Mouse (Mus musculus) granulocyte monocyte progenitor cell, adult 5-6 weeks (primary cell): ENCODE data around the gene Bcl7c. TPM values are rescaled to one million over a fixed set of nuclear protein-coding genes. Genes with fewer than 3 reads are reported as not detected.
A peak's percentile ranks its signal among the peaks of the same experiment; 100 is the strongest.
"Not testable (repeated sequence)": the region's sequence is repeated elsewhere in the genome, so short reads cannot be mapped to it uniquely, and the experiment has no call there.

ENCODE experiments used
- ATAC-seq: replicated peaks from 2 replicates; pipeline ENCODE4 v1.8.0; 2016; ENCODE audit warnings: mild to moderate bottlenecking, moderate TSS enrichment, inconsistent platforms; ENCODE audit not compliant: poor library complexity, severe bottlenecking
- total RNA-seq, 2 experiments: library from RNA; stranded (forward) in 1 of 2; stranded (reverse) in 1 of 2; fragments of 200-712, 200-1000 nt in 1 of 2; fragments of >200 nt in 1 of 2; fragmentation: Nextera tagmentation in 1 of 2; gene quantifications; 2 replicates each; pipeline ENCODE4 v1.2.3; 2014 to 2017

The Bcl7c gene
- 50.9 and 81.5 TPM in 2 replicates for total RNA-seq (2014; fragmentation: Nextera tagmentation)
- total RNA-seq (2017), result 39.3 and 57.5 TPM in 2 replicates

DNA sequence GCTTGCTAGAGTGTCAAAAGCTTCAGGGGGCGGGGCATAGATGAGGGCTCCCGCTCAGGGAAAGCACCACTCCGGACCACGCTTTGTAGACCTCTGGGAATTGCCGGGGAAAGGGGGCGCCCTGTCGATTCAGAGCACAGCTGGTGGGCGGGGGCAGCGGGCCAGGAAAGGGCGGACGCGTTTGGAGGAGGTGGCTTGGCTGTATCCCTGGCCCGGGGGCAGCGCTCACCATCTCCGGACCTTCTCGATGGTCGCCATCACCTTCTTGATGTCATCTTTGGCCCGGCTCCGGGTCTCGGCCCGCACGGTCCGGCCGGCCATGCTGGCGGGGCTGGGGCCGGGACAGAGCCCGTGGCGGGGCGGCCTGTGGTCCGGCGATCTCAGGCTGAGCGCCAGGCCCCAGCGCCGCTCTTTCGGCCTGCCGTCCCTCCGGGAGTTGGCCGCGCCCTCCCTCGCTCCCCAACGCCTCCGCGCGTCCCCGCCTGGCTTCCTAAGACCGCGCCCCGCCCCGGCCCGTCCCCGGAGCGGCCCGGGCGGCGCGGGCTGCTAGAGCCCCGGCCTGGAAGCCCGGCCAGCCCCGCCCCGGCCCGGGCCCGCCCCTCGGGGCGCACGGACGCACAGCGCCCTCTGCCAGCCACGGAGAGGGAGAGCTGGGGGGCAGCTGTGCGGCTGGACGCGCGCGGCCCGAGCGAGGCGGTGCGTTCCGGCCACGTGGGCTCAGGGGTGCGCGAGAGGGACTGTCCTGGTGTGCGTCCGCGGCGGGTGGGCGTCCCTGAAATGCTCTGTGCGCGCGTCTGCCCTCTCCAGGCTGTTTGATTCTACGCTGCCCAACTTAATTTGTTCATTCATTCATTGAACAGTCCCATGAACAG lies at the start of gene Bcl7c:
Gene Bcl7c (minus strand): TSS at position 727 of the 872 bp plus-strand sequence.
- peak; percentile 77 for ATAC-seq

GRCm38 (mm10) chr7:127753741-127754140 lies 45.0 kb upstream of the Bcl7c start:
- no peak for ATAC-seq

GRCm38 (mm10) chr7:127753158-127753557 lies 44.4 kb upstream of the Bcl7c start:
- ATAC-seq, result no peak

DNA sequence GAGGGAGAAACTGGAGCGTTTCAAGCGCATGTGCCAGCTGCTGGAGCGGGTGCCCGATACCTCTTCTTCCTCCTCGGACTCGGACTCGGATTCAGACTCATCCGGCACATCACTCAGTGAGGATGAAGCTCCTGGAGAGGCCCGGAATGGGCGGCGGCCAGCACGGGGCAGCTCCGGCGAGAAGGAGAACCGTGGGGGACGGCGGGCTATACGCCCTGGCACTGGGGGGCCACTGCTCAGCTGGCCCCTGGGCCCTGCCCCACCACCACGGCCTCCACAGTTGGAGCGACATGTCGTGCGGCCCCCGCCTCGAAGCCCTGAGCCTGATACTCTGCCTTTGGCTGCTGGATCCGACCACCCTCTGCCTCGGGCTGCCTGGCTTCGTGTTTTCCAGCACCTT lies 43.3 kb upstream of the Bcl7c start:
- no peak for ATAC-seq

DNA sequence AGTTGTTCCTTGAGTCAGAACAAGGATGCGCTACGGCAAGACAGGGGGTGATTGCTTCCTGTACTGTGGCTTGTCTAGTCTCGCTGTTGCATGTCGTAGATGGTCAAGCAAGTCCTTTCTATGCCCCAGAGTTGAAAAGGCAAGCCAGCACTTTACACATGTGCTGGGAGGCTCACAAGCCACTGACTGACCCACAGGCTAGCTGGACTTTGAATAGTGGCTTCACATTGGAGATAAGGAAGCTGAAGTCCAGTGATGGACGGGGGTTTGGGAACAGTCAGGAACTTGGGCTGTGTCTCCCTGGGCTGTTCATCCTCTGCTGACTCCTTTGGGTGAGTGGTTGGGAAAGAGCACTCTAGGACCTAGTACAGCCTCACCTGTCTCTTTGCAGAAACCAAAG lies 42.9 kb upstream of the Bcl7c start:
- ATAC-seq, result no peak

GRCm38 (mm10) chr7:127750131-127751127 lies 41.7 kb upstream of the Bcl7c start:
- ATAC-seq, result no peak

- no peak for ATAC-seq
Measured at GRCm38 (mm10) chr7:127748235-127748560, 39.5 kb upstream of the Bcl7c start.

DNA sequence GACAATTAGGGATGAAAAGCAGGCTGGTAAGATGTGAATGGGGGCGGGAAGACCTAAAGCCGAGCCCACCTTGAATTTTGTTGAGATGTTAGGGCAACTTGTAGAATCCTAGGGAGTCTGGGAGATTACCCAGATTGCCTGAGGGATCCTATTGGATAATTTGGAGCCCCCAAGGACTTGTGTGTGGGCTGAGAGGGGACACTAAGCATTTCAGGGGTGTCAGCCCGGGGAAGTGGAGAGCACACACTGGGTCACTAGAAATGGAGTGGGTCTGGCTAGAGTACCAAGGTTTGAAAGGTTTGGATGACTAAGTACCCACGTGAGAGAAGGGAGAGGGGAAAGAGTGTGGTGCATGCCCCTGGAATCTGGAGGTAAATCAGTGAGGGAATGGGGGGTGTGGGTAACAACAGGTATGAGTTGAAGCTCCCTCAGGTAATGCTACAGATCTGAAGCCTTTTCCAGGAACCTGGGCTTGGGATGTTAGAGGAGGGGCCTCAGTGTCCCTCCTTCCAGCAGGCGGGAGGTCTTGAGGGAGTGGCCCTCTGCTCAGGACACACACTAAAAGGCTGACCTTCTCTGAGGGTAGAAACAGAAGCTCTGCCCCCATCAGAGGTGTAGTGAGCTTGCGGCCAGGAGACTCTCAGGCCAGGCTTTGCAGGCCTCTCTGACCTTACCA lies 39.0 kb upstream of the Bcl7c start:
- ATAC-seq, result no peak

- ATAC-seq, result no peak
Measured at GRCm38 (mm10) chr7:127746494-127747491, 38.1 kb upstream of the Bcl7c start.

DNA sequence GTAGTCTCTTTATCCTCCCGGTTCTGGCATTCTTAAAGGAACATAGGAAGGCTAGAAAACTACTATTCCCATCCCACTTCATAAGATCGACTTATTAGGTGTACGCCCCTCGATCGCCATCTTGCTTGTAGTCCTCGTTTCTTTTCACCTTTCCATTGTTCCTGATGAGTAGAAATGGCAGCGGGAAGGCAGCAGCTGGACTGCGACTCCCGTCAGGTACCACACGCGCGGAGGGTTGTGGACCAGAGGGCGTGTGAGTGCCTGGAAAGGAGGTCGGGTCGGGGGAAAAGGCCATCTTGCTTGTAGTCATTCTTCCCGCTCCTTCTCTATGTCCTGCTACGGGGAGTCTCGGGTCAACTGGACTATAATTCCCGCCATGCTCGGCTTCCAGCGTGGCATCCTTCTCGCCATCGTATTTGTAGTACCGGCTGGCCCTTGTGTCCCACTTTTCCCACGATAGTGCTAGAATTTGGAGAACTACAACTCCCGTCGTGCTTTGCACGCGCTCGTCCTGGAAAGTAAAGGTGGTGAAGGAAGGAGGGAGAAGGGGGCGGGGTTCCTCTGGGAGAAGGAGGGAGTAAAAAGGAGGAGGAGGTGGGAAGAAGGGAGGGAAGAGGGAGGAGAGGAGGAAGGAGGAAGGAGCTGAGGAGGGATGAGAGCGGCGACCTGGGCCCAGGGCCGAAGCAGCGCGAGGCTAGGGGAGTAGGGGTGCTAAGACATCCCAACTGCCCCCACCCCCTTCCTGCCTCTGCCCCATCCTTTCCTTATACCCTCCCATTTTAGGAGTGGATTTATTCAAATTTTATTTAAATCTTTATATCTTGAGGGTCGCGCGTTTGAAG lies 37.1 kb upstream of the Bcl7c start:
- ATAC-seq, result peak; percentile 68

DNA sequence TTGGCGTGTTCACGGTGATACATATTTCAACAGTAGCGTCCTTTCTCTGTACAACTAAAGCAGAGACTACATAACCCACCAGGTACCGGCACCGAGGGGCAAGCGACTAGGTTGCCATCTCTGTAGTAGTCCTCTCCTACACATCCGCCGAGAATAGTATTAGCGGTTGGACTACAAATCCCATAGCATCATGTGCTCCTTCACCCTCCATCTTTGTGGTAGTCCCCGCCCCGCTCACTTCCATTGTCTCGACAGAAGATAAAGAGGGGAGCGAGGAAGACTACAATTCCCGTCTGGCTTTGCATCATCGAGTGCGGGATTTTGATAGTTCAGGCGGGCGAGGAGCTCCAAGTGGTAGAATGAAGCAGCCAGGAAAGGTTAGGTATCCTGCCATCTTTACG lies 36.5 kb upstream of the Bcl7c start:
- peak; percentile 75 for ATAC-seq

DNA sequence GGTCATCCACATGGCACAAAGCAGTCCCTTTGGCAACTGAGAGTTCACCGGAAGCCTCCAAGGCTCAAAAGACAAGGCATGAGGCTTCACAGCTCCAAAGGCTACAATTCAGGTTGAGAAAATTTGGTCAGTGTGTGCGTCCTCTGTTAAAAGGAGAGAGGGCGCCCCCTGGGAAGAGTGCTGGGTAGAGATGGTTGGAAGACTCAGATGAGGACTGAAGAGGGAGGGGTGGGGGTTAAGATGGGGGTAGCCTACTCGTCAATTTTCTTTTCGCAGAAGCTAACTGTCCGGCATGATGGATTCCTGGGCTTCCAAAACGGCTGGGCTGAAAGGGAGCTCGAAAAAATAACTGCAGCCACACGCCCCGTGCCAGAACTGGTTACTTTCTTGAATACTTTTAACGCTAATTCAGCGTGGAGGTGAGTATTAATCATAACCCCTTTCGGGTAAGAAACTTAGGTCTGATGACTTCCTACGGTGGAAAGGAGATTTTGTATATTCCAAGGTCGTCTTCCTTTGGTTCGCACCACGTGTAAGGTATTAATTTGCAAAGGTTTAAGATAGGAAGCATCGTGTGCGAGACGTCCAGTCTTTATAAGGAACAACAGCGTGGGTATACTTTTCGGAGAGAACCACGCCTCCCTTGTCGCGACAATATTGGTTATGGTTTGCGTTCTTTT lies 35.8 kb upstream of the Bcl7c start, which contains the start of gene Fbxl19:
Gene Fbxl19 (plus strand): TSS at position 178 of the 680 bp plus-strand sequence.
- peak; percentile 21; the same call in 1 of the 2 replicates for ATAC-seq

DNA sequence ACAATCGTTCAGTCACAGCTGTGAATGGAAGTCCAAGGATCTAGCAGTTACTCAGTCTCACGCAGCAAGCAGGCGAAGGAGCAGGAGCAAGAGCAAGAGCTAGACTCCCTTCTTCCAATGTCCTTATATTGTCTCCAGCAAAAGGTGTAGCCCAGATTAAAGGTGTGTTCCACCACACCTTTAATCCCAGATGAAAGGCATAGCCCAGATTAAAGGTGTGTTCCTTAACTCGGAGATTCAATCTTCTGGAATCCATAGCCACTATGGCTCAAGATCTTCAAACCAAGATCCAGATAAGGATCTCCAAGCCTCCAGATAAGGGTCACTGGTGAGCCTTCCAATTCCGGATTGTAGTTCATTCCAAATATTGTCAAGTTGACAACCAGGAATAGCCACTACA lies 23.3 kb upstream of the Bcl7c start, which contains the start of gene Ctf2:
Gene Ctf2 (minus strand): TSS at position 101 of the 400 bp plus-strand sequence.
- not testable (repeated sequence) for ATAC-seq

DNA sequence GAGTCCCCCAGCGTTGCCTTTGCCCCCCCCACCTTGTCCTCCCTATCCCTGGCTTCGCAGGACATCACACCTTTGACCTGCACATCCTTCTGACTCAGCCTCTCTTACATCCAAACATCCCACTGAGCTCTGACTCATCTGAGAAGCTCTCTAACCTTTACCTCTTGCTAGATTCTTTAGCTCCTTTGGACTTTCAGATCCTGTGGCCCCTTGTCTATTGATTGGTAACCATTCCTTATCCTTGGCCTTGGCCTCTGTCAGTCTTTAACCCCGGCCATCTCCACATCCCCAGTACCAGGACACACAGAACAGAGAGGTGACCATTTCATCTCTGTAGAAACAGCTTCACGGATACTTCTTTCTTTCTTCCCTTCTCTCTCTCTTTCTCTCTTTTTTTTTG lies 21.4 kb upstream of the Bcl7c start:
- no peak for ATAC-seq

DNA sequence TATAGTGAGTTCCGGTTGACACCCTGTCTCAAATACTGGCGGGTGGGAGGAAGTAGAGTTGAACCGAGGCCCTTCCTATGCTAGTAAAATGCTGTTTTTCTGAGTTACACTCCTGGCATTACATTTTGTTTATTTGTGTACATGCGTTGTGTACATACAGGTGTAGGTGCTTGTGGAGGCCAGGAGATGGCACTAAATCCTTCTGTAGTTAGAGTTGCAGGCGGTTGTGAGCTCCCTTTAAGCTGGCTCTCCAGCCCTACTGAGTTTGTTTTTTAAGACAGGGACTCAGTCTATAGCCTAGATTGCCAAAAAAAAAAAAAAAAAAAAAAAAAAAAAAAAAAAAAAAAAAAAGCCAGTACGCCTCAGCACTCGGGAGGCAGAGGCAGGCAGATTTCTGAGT lies 19.2 kb upstream of the Bcl7c start:
- peak; percentile 20; the same call in 1 of the 2 replicates for ATAC-seq

GRCm38 (mm10) chr7:127725924-127726323 lies 17.2 kb upstream of the Bcl7c start:
- ATAC-seq, result no peak

- ATAC-seq, result no peak
Measured at GRCm38 (mm10) chr7:127725490-127725889, 16.8 kb upstream of the Bcl7c start.

GRCm38 (mm10) chr7:127719258-127719657 lies 10.5 kb upstream of the Bcl7c start:
- no peak for ATAC-seq
